Mouse (Mus musculus) left cerebral cortex, adult 8-10 months (tissue): ENCODE measurements around the gene Cadm2. TPM values are rescaled to one million over a fixed set of nuclear protein-coding genes. Genes with fewer than 3 reads are reported as not detected.

ENCODE experiments used
- DNase-seq, 2 experiments: peaks; one replicate each; pipeline ENCODE4 v3.0.0; 2022; ENCODE audit warnings: low spot score in 2 of 2
- total RNA-seq, 4 experiments: library from RNA; stranded (reverse); gene quantifications; 2 replicates each; pipeline ENCODE4 v1.2.4; 2022

Gene Cadm2
- total RNA-seq, 4 experiments from 2014 or later = 191 to 234 (median 200) TPM

- no peak for DNase-seq
Measured at GRCm38 (mm10) chr16:67515549-67515948, 105.2 kb downstream of the Cadm2 start.

- no peak for DNase-seq
Measured at GRCm38 (mm10) chr16:67509079-67509478, 111.6 kb downstream of the Cadm2 start.

GRCm38 (mm10) chr16:67482542-67482941 is 138.2 kb downstream of the Cadm2 start:
- DNase-seq = no peak

GRCm38 (mm10) chr16:67467041-67467440 is 153.7 kb downstream of the Cadm2 start:
- DNase-seq = no peak

- DNase-seq = no peak
Measured at GRCm38 (mm10) chr16:67436301-67436700, 184.4 kb downstream of the Cadm2 start.

GRCm38 (mm10) chr16:67425371-67425770 is 195.3 kb downstream of the Cadm2 start:
- DNase-seq = no peak

GRCm38 (mm10) chr16:67410926-67411325 is 209.8 kb downstream of the Cadm2 start:
- no peak for DNase-seq

- no peak for DNase-seq
Measured at GRCm38 (mm10) chr16:67410482-67410881, 210.2 kb downstream of the Cadm2 start.

- no peak for DNase-seq
Measured at GRCm38 (mm10) chr16:67367745-67368144, 253.0 kb downstream of the Cadm2 start.

- no peak for DNase-seq
Measured at GRCm38 (mm10) chr16:67348011-67348410, 272.7 kb downstream of the Cadm2 start.

- no peak for DNase-seq
Measured at GRCm38 (mm10) chr16:67347561-67347960, 273.1 kb downstream of the Cadm2 start.

- DNase-seq = no peak
Measured at GRCm38 (mm10) chr16:67346621-67347290, 274.0 kb downstream of the Cadm2 start.

GRCm38 (mm10) chr16:67344194-67344593 is 276.5 kb downstream of the Cadm2 start:
- DNase-seq = no peak

GRCm38 (mm10) chr16:67311033-67311432 is 309.7 kb downstream of the Cadm2 start:
- DNase-seq = peak in 1 of 2 experiments; percentile 32

GRCm38 (mm10) chr16:67284664-67285063 is 336.0 kb downstream of the Cadm2 start:
- no peak for DNase-seq

- DNase-seq = no peak
Measured at GRCm38 (mm10) chr16:67243598-67243997, 377.1 kb downstream of the Cadm2 start.

GRCm38 (mm10) chr16:67234862-67235261 is 385.8 kb downstream of the Cadm2 start:
- DNase-seq = no peak

GRCm38 (mm10) chr16:67226696-67227095 is 394.0 kb downstream of the Cadm2 start:
- DNase-seq = no peak

GRCm38 (mm10) chr16:67203329-67203728 is 417.4 kb downstream of the Cadm2 start:
- no peak for DNase-seq

- DNase-seq = no peak
Measured at GRCm38 (mm10) chr16:67192852-67193415, 427.8 kb downstream of the Cadm2 start.

- no peak for DNase-seq
Measured at GRCm38 (mm10) chr16:67192395-67192794, 428.3 kb downstream of the Cadm2 start.

- DNase-seq = no peak
Measured at GRCm38 (mm10) chr16:67186322-67186721, 434.4 kb downstream of the Cadm2 start.

- no peak for DNase-seq
Measured at GRCm38 (mm10) chr16:67182958-67183357, 437.8 kb downstream of the Cadm2 start.
